7 mouse cellular contexts compared by ENCODE assay signal in genomic region chr14:14703346-14703871, GRCm38 (mm10). TPM values are rescaled to one million over a fixed set of nuclear protein-coding genes. Genes with fewer than 3 reads are reported as not detected.
A peak's percentile ranks its signal among the peaks of the same experiment; 100 is the strongest.
DNase-seq lines count a peak whose midpoint lies in the region; ATAC-seq and TF ChIP-seq lines count a peak whose summit lies in the region.

No protein-coding gene starts in this region.

- under 1% methylated on average over 53 of the region's 60 CpGs for WGBS in forebrain, embryonic 11.5 days
- under 1% methylated on average over 60 of the region's 60 CpGs for WGBS in hindbrain, embryonic 10.5 days

- H3K27ac ChIP-seq in bone marrow macrophage, adult 2 months (ENCODE audit: insufficient read depth, low read depth, low read length): peak overlapping the region; percentile 77
- peak overlapping the region; percentile 96 for H3K27ac ChIP-seq in forebrain, embryonic 11.5 days (ENCODE audit: low read depth, low read length)
- H3K27ac ChIP-seq in hindbrain, embryonic 10.5 days: peak overlapping the region; percentile 99

- peak overlapping the region; percentile 98 for H3K9ac ChIP-seq in forebrain, embryonic 11.5 days (ENCODE audit: low read length)

- peak; percentile 21 for DNase-seq in MEL-GATA-1-ER (ENCODE audit: extremely low read depth, low read depth)
- DNase-seq in forebrain, embryonic 11.5 days (ENCODE audit: low spot score): peak; percentile 86
- DNase-seq in hindbrain, embryonic 10.5 days (ENCODE audit: low spot score): peak; percentile 78
- DNase-seq in layer of hippocampus, adult 9-11 months: peak; percentile 32
- DNase-seq in lung, postnatal 14 days: peak; percentile 54
- peak; percentile 66 for DNase-seq in retina, embryonic 14.5 days (ENCODE audit: low spot score)

- H3K4me1 ChIP-seq in bone marrow macrophage, adult 2 months (ENCODE audit: control insufficient read depth, insufficient read depth, low read length): peaks cover 14% of the 10 kb centered on the region
- no peaks in the 10 kb centered on the region for H3K4me1 ChIP-seq in forebrain, embryonic 11.5 days (replicated peaks; ENCODE audit: control insufficient read depth, insufficient read depth, low read length)
- H3K4me1 ChIP-seq in hindbrain, embryonic 10.5 days (replicated peaks): peaks cover 28% of the 10 kb centered on the region

- no peaks in the 10 kb centered on the region for H3K36me3 ChIP-seq in forebrain, embryonic 11.5 days (ENCODE audit: control insufficient read depth, insufficient read depth, low read length)
- H3K36me3 ChIP-seq in hindbrain, embryonic 10.5 days: peaks cover 16% of the 10 kb centered on the region

- H3K4me3 ChIP-seq in bone marrow macrophage, adult 2 months (ENCODE audit: insufficient read depth, low read length): peak overlapping the region; percentile 100
- H3K4me3 ChIP-seq in forebrain, embryonic 11.5 days (ENCODE audit: low read depth, low read length): peak overlapping the region; percentile 84
- peak overlapping the region; percentile 90 for H3K4me3 ChIP-seq in hindbrain, embryonic 10.5 days

- H3K27me3 ChIP-seq in forebrain, embryonic 11.5 days (ENCODE audit: control insufficient read depth, insufficient read depth, low read length): no peaks in the 10 kb centered on the region
- no peaks in the 10 kb centered on the region for H3K27me3 ChIP-seq in hindbrain, embryonic 10.5 days (ENCODE audit: insufficient read depth, poor library complexity, severe bottlenecking)

- peak overlapping the region; percentile 65 for H3K4me2 ChIP-seq in forebrain, embryonic 11.5 days (ENCODE audit: low read depth, low read length, severe bottlenecking)

- TF ChIP-seq POLR2A in bone marrow macrophage, adult 2 months (IDR thresholded peaks at IDR 0.05; ENCODE audit: borderline replicate concordance, low read depth, low read length): no peak

- peak; percentile 54; the same call in 1 of the 2 replicates for ATAC-seq in forebrain, embryonic 11.5 days (replicated peaks; ENCODE audit: low FRiP score)

- no peaks in the 10 kb centered on the region for H3K9me3 ChIP-seq in forebrain, embryonic 11.5 days (ENCODE audit: control insufficient read depth, low read length)
- H3K9me3 ChIP-seq in hindbrain, embryonic 10.5 days: no peaks in the 10 kb centered on the region

- no peak for TF ChIP-seq CTCF in bone marrow macrophage, adult 2 months (IDR thresholded peaks at IDR 0.05; ENCODE audit: low read depth, low read length)

RNA-seq across cellular contexts. Expression of gene Slc4a7, which starts 1.3 kb away (rescaled TPM):
- 37.0 and 38.6 TPM in 2 replicates for polyA plus RNA-seq in bone marrow macrophage, adult 2 months (2012; ENCODE audit: insufficient read depth, insufficient read length, missing spikeins)
- 31.7 and 33.5 TPM in 2 replicates for polyA plus RNA-seq in forebrain, embryonic 11.5 days (2014; fragmentation: Nextera tagmentation; extraction: Ambion mirVana)
- polyA plus RNA-seq in hindbrain, embryonic 10.5 days (2016; fragmentation: Nextera tagmentation; extraction: Ambion mirVana): 28.3 and 32.8 TPM in 2 replicates

Comparison
In these comparisons a context has a peak if more than half of its experiments do, and no peak if none do; other contexts are left out.
1. Peak in every context shown above with its lines: DNase-seq, ATAC-seq, H3K4me3 ChIP-seq and H3K27ac ChIP-seq.
2. DNase-seq: peak in every context shown above with its lines; median percentile 86 in forebrain, embryonic 11.5 days; 78 in hindbrain, embryonic 10.5 days; 66 in retina, embryonic 14.5 days; 54 in lung, postnatal 14 days; 32 in layer of hippocampus, adult 9-11 months; 21 in MEL-GATA-1-ER.